Mouse (Mus musculus): ENCODE measurements around the gene Lrrfip2.

- TF ChIP-seq GATA1 (IDR thresholded peaks at IDR 0.05; ENCODE audit: low read length) = no peak
- no peak for TF ChIP-seq TAL1 (IDR thresholded peaks at IDR 0.05; ENCODE audit: low read length)
Measured at GRCm38 (mm10) chr9:111198332-111198731, 80.9 kb downstream of the Lrrfip2 start.
